Mouse (Mus musculus) limb, embryonic 14.5 days (tissue): ENCODE data around the gene Cfd. TPM values are rescaled to one million over a fixed set of nuclear protein-coding genes. Genes with fewer than 3 reads are reported as not detected.

Experiments
- ATAC-seq: fragments of 200-750 bp; cut with Nextera tagmentation; 2 replicates; pipeline ENCODE4 v1.8.0; 2017; ENCODE audit warnings: low read depth, moderate number of reproducible peaks, moderate TSS enrichment; ENCODE audit not compliant: low FRiP score
- DNase-seq: peaks from one replicate; pipeline ENCODE4 v3.0.0-alpha.2; 2015; ENCODE audit warnings: low spot score
- H3K27ac ChIP-seq: fragments of 300-500 bp; sonication (generic); replicated peaks from 2 replicates; pipeline ENCODE4 v1.5.1; 2014; ENCODE audit warnings: low read depth, mild to moderate bottlenecking, low read length, moderate library complexity, mixed read lengths
- H3K27me3 ChIP-seq: fragments of 300-500 bp; sonication (generic); 2 replicates; pipeline ENCODE4 v1.6.1; 2014; ENCODE audit warnings: low read length, mixed read lengths; ENCODE audit not compliant: control insufficient read depth, insufficient read depth
- H3K36me3 ChIP-seq: fragments of 300-500 bp; sonication (generic); 2 replicates; pipeline ENCODE4 v1.6.1; 2014; ENCODE audit warnings: mild to moderate bottlenecking, low read length, moderate library complexity, mixed read lengths; ENCODE audit not compliant: control insufficient read depth, insufficient read depth
- H3K4me1 ChIP-seq: fragments of 300-500 bp; sonication (generic); 2 replicates; pipeline ENCODE4 v1.6.1; 2014; ENCODE audit warnings: antibody characterized with exemption, low read length, mixed read lengths; ENCODE audit not compliant: control insufficient read depth, insufficient read depth
- H3K4me2 ChIP-seq: fragments of 300-500 bp; sonication (generic); replicated peaks from 2 replicates; pipeline ENCODE4 v1.6.1; 2014; ENCODE audit warnings: low read depth, mild to moderate bottlenecking, low read length, moderate library complexity; ENCODE audit not compliant: severe bottlenecking
- H3K4me3 ChIP-seq: fragments of 300-500 bp; sonication (generic); replicated peaks from 2 replicates; pipeline ENCODE4 v1.5.1; 2014; ENCODE audit warnings: low read length
- H3K9ac ChIP-seq: fragments of 300-500 bp; sonication (generic); 2 replicates; pipeline ENCODE4 v1.6.1; 2014; ENCODE audit warnings: mild to moderate bottlenecking, low read depth, low read length, moderate library complexity; ENCODE audit not compliant: severe bottlenecking
- H3K9me3 ChIP-seq: fragments of 300-500 bp; sonication (generic); 2 replicates; pipeline ENCODE4 v1.6.1; 2016; ENCODE audit warnings: low read length; ENCODE audit not compliant: control insufficient read depth
- POLR2A ChIP-seq: fragments of 200-500 bp; IDR thresholded peaks from 2 replicates; pipeline ENCODE4 v1.8.0; 2012; ENCODE audit warnings: inconsistent platforms, mild to moderate bottlenecking, moderate library complexity, borderline replicate concordance; ENCODE audit not compliant: insufficient read depth, insufficient read length; ENCODE audit errors: extremely low read depth
- WGBS: fragments of 180-500 bp; shearing (Covaris S2); extraction: QIAGEN DNeasy Blood & Tissue Kit; methylation state at CpG from one replicate; pipeline ENCODE4 v1.1.7; 2014; 5-methylcytosine and 5-hydroxymethylcytosine counted together
- polyA plus RNA-seq, 2 experiments: library from polyadenylated mRNA; depleted of rRNA in 1 of 2; stranded (reverse) in 1 of 2; unstranded in 1 of 2; fragments of >200 nt; fragmentation: Nextera tagmentation in 1 of 2; extraction: Ambion mirVana in 1 of 2; gene quantifications; 2 replicates each; pipeline versions ENCODE4 v1.2.1 to v1.2.3; 2012 to 2014

The Cfd gene
- polyA plus RNA-seq, 2 experiments, result 1.1 TPM; not detected in 1

DNA sequence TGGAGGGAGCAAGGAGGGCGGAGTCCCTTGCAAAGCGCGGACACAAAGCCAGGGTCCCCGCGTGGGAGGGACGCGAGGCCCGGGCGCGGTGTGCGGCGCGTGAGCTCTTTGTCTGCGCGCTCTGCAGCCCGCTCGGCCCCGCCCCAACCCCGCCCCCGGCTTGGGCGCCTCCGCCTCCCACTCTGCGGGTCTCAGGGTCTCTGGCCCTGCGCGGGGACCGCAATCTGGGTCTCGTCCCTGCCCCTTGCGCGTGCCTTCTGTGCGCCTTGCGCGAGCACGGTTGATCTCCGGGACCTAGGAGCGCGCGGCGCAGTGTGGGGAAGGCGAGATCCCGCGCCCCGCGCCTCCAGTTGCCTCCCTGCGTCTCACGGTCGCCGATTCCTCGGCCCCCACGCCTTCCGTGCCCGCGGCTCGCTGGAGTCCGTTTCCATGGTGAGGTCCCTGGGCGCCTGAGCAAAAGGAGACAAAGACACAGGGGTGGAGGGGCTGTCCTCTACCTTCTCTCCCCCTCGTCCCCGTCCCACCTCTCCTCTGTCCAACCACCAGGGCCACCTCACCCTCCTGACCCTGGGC is 16.3 kb upstream of the Cfd start, which contains the start of the genes Prtn3 and Plppr3:
TSS of gene Prtn3 (plus strand) at position 187 of the 573 bp plus-strand sequence.
TSS of gene Plppr3 (minus strand) at position 345 of the 573 bp plus-strand sequence.
- Histone ChIP-seq H3K27me3 (no peaks in the 10 kb centered on the region), H3K4me1 (peaks cover 16% of the 10 kb centered on the region; the same call in 1 of the 2 replicates), H3K36me3 (peaks cover 23% of the 10 kb centered on the region), H3K27ac (peak within 1 kb of the TSS; percentile 75), H3K4me3 (peak within 1 kb of the TSS; percentile 58), H3K4me2 (peak within 1 kb of the TSS; percentile 72), H3K9me3 (no peaks in the 10 kb centered on the region), H3K9ac (peak within 1 kb of the TSS; percentile 88)
- 0% methylated on average over 34 of the region's 57 CpGs for WGBS
- peak; percentile 90 for ATAC-seq
- TF ChIP-seq POLR2A, result peak; percentile 88; the same call in 1 of the 2 replicates
- peak; percentile 55 for DNase-seq

DNA sequence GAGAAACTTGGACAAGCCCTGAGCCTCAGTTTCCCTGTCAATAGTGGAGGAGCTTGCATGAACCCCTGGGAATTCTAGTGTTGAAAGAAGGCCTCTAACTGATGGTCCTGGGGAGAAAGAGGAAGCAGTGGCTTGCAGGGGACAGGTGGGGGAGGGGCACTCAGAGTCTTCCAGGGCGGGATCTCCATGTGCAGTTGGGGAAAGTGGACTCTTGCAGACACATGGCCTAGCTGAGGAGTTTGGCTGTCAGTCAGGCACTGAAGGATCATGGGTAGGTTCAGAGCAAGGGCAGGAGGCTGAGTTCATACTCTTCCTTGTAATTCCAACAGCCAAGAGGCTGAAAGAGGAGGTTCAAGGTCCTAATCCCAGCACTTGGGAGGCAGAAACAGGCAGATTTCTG is 13.5 kb upstream of the Cfd start:
- Histone ChIP-seq H3K9ac (no peak overlapping the region), H3K9me3 (no peaks in the 10 kb centered on the region), H3K4me2 (no peak overlapping the region), H3K36me3 (no peaks in the 10 kb centered on the region), H3K4me3 (no peak overlapping the region), H3K27ac (no peak overlapping the region), H3K4me1 (peaks cover 18% of the 10 kb centered on the region; the same call in 1 of the 2 replicates), H3K27me3 (no peaks in the 10 kb centered on the region)
- no peak for DNase-seq
- TF ChIP-seq POLR2A, result no peak
- ATAC-seq, result no peak
- 69% methylated on average over 1 of the region's 1 CpGs for WGBS

DNA sequence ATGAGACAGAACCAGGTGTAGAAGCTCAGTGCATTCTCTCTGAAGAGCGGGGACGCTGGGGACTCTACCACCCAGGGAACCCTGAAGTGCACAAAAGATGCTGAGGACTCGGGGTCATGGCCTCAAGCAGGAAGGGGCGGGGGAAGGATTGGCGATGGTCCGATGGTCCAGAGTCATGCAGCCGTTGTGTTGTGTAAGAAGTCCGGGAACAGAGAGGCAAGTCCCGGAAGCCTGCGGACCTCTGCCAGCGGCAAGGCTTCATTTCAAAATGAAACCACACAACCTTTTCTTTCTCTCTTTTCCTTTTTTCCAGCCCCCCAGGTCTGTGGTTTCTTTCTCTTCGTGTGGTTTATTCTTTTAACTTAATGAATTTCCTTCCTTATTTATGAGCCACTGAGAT is 12.9 kb upstream of the Cfd start:
- Histone ChIP-seq H3K4me3 (no peak overlapping the region), H3K27me3 (no peaks in the 10 kb centered on the region), H3K9ac (no peak overlapping the region), H3K4me2 (no peak overlapping the region), H3K9me3 (no peaks in the 10 kb centered on the region), H3K36me3 (no peaks in the 10 kb centered on the region), H3K4me1 (peaks cover 18% of the 10 kb centered on the region; the same call in 1 of the 2 replicates), H3K27ac (no peak overlapping the region)
- 50% methylated on average over 12 of the region's 12 CpGs for WGBS
- no peak for ATAC-seq
- TF ChIP-seq POLR2A, result no peak
- DNase-seq, result no peak

DNA sequence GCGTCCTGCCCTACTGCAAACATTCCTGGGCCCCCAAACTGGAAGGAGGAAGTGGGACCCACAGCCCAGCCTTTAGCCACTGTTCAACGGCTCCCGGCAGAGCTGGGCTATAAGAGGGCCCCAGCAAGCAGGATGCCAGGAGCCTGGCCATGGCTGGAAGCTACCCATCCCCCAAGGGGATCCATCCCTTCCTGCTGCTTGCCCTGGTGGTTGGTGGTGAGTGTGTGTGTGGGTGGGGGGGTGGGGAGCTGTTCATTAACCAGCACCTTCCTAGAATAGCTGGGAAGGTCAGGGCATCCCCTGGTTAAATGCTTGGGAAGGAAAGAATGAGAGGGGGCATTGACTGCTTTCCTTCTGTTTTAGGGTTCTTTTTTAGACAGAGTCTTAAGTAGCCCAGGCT is 11.1 kb upstream of the Cfd start:
- Histone ChIP-seq H3K4me1 (peaks cover 12% of the 10 kb centered on the region; the same call in 1 of the 2 replicates), H3K36me3 (no peaks in the 10 kb centered on the region), H3K9ac (no peak overlapping the region), H3K9me3 (no peaks in the 10 kb centered on the region), H3K27me3 (no peaks in the 10 kb centered on the region), H3K4me2 (no peak overlapping the region), H3K4me3 (no peak overlapping the region), H3K27ac (no peak overlapping the region)
- TF ChIP-seq POLR2A, result no peak
- WGBS, result 31% methylated on average over 3 of the region's 3 CpGs
- no peak for DNase-seq
- no peak for ATAC-seq

DNA sequence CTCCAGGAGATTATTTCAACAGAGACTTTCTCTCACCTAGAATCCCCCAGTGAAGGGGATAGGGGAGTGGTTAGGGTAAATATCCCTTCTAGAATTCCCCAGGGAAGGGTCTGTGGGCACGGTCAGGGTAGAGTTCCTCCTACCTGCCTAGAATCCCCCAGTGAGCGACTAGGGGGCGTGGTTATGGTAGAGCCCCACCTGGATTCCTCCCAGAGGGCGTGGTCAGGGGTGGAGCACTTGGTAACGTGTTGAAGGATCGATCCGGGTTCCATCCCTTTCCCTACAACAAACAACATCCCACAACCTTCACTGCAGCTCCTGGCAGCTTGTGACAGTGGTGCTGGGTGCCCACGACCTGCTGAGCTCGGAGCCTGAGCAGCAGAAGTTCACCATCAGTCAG is 9.9 kb upstream of the Cfd start:
- H3K4me3 ChIP-seq, result no peak overlapping the region
- WGBS, result 16% methylated on average over 9 of the region's 9 CpGs
- no peak for DNase-seq
- H3K9ac ChIP-seq, result no peak overlapping the region
- no peaks in the 10 kb centered on the region for H3K9me3 ChIP-seq
- no peak for ATAC-seq
- H3K4me2 ChIP-seq, result no peak overlapping the region
- H3K27me3 ChIP-seq, result no peaks in the 10 kb centered on the region
- peaks cover 6% of the 10 kb centered on the region; the same call in 1 of the 2 replicates for H3K4me1 ChIP-seq
- no peaks in the 10 kb centered on the region for H3K36me3 ChIP-seq
- no peak for TF ChIP-seq POLR2A
- H3K27ac ChIP-seq, result no peak overlapping the region

DNA sequence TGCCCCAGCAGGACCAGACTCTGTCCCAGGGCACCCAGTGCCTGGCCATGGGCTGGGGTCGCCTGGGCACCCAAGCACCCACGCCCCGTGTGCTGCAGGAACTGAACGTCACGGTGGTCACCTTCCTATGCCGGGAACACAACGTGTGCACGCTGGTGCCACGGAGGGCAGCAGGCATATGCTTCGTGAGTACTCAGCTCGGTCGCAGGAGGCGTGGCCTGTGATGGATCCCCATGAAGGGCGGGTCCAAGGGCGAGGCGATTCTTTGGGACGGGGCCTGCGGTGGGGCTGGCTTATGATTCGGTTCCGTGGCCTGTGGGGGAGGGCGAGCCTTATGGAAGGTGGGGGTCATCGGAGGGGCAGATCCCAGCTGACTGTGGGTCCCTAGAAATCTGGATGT is 8.7 kb upstream of the Cfd start:
- H3K9me3 ChIP-seq, result no peaks in the 10 kb centered on the region
- no peaks in the 10 kb centered on the region for H3K27me3 ChIP-seq
- H3K9ac ChIP-seq, result 0 out of 2 replicates have a peak overlapping the region, but pooled peaks have one; percentile 38
- peak overlapping the region; percentile 43 for H3K4me2 ChIP-seq
- DNase-seq (no peak), ATAC-seq (peak; percentile 38; the same call in 1 of the 2 replicates)
- peak overlapping the region; percentile 16; the same call in 1 of the 2 replicates for H3K4me3 ChIP-seq
- peaks cover 6% of the 10 kb centered on the region; the same call in 1 of the 2 replicates for H3K4me1 ChIP-seq
- H3K36me3 ChIP-seq, result no peaks in the 10 kb centered on the region
- TF ChIP-seq POLR2A, result no peak
- 7% methylated on average over 22 of the region's 22 CpGs for WGBS
- no peak overlapping the region for H3K27ac ChIP-seq
